Mouse (Mus musculus) liver, adult (tissue): ENCODE results near the gene Nup54.

Experiments used
- GATA4 ChIP-seq: IDR thresholded peaks from 2 replicates; pipeline ENCODE4 v1.6.1; 2014; ENCODE audit warnings: mild to moderate bottlenecking, low read length; ENCODE audit not compliant: insufficient replicate concordance

The Nup54 gene

GRCm38 (mm10) chr5:92434571-92434985 is 441 bp downstream of the Nup54 start:
- TF ChIP-seq GATA4: no peak

DNA sequence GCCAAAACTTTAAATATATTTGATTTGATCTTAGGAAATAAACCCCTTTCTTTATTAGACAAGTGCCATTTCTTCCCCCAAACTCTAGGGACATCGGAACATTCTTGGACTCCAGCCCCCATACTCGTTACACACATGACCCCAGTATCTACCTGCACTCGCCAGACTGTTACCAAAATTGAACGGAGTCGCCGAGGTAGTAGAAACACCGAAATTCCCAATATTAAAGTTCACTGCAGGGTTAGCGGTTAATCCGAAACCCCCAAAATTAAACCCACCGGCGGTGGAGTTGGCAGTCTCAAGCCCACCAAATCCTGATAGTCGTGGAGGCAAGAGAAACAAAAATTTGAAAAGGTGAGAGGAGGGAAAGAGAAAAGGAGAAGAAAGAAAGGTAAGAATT is 949 bp downstream of the Nup54 start:
- no peak for TF ChIP-seq GATA4

- no peak for TF ChIP-seq GATA4
These were observed 3.4 kb downstream of the Nup54 start for GRCm38 (mm10) chr5:92431611-92432010.

DNA sequence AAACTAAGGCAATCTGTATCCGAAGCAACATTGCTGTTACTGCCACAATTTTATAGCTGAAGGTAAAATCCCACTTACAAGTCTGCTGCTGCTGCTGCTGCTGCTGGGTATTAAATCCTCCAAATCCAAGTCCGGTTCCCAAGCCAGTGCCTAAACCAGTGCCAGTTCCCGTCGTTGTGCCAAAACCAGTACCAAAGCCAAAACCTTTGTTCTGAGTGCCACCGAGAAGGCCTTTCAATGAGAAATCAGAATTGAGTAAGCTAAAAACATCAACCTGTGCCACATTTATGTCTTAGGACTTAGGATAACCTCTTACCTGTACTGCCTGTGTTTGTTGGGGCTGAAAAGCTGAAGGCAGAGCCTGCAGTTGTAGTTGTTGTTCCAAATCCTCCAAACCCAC is 4.3 kb downstream of the Nup54 start:
- TF ChIP-seq GATA4: no peak

DNA sequence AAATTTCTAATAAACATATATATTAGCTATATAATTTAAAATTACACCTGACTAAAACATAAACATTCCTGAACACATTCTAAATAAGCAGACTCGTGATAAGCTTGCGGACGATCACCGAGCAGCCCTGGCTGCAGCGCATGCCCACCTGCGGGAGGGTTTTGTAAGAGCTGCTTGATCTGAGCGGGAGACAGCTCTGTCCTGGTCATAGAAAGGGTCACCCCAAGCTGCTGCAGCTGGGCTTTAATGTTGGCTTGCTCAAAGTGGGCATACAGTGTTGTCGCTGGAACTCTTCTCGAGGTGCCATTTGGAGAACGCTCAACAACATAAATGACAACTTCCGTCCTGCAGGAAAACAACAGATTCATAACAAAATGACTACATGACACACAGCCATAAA is 10.9 kb downstream of the Nup54 start:
- TF ChIP-seq GATA4: no peak

- TF ChIP-seq GATA4: no peak
These were observed 21.0 kb downstream of the Nup54 start for GRCm38 (mm10) chr5:92413982-92414375.

- TF ChIP-seq GATA4: no peak
These were observed 21.6 kb downstream of the Nup54 start for GRCm38 (mm10) chr5:92413271-92413981.

- no peak for TF ChIP-seq GATA4
These were observed 23.4 kb downstream of the Nup54 start for GRCm38 (mm10) chr5:92411461-92412140.

DNA sequence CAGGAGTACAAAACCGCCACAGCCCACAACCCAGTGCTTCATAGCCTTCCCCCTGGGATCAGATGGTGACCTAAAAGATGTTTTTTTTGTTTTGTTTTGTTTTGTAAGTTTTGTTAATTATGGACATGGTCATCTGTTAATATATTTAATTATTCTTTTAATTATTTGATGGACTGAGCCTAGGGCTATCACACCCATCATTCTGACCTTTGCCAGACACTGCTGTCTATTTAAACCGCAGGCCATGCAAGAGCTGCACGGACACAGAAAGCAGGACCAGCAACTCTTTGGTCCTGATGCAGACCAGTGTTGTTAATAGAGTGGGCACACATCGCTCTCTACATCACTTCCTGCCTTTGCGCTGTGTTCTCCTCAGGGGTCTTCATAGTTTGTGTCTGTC is 24.5 kb downstream of the Nup54 start:
- no peak for TF ChIP-seq GATA4

DNA sequence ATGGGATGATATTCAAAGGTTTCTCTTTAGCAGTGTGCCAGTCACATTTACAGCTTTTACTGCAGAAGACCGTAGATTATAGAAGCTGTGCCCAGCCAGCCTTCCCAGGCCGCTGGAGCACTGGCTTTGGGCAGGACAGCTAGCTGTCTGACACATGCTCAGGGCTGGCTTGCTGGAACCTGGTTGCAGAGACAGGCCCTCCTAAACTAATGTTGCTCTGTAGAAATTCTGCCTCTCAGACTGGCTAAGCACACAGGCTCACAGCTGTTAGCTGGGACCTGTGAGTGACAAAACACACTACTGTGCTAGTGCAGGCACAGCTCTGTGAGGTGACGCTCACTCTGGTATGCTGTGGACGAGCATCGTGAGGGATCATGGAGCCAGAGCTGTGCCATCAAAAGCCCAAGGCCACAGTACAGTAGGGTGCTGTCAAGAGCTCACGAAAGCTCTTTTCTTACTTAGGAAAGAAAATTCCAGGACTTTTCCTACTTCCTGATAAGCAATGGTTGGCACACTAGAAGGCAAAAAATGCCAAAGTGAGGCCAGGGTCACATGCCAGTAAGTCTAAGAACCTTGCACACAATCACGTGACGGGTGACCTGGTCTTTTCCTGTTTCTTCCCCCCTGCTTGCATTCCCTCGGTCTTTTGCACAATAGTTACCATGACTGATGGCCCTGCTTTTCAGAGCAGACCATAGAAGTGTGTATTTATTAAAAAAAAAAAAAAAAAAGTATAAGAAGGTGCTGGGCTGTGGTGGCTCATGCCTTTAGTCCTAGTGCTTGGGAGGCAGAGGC is 25.5 kb downstream of the Nup54 start:
- no peak for TF ChIP-seq GATA4

- no peak for TF ChIP-seq GATA4
These were observed 30.7 kb downstream of the Nup54 start for GRCm38 (mm10) chr5:92404400-92404678.

- no peak for TF ChIP-seq GATA4
These were observed 31.2 kb downstream of the Nup54 start for GRCm38 (mm10) chr5:92403562-92404399.

DNA sequence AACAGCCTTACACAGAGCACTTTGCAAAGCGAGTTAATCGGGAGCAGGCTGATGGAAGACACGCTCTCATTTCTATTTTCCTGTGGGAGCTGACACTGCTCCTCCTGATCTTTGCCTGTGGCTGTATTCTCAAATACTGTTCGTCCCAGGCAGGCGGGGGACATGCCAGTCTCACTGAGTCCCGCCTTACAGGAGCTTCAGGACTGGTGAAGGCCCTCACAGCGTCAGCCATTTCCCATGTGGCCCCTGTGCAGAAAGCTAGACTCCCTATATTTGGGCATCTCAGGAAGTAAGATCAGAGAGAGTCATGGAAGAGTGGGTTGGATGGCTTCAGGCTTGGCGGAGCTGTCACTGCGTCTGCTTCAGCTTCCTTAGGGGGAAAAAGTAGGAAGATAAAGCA is 32.2 kb downstream of the Nup54 start:
- TF ChIP-seq GATA4: no peak

DNA sequence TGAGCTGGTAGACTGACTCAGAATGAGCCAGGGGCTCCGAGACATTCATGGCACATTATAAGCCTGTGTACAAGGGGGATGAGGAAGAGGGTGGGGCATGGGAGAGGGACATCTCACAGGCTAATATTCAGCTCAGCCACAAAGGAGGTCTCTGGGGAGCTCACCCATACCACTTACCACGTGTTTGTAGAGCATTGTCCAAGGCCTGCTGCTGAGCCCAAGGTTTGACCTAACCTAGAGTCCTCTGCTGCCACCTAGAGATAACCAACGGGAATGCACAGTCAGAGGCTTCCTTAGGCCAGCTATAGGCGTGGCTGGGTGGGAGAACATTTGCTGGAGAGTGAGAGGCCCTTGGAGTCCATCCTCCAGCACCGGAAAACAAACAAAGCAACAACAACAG is 36.9 kb downstream of the Nup54 start:
- TF ChIP-seq GATA4: no peak

GRCm38 (mm10) chr5:92396476-92396875 is 38.5 kb downstream of the Nup54 start:
- no peak for TF ChIP-seq GATA4
